Mouse (Mus musculus) cerebellum, adult 2 months (tissue): ENCODE results near the gene Prdm5.

ENCODE experiments used
- CTCF ChIP-seq: fragments of 200-500 bp; IDR thresholded peaks from 2 replicates; pipeline ENCODE4 v1.5.1; 2011; ENCODE audit warnings: low read depth, mild to moderate bottlenecking, control low read depth, low read length, moderate library complexity, borderline replicate concordance; ENCODE audit not compliant: insufficient read depth
- POLR2A ChIP-seq: fragments of 200-500 bp; IDR thresholded peaks from 2 replicates; pipeline ENCODE4 v1.6.1; 2011; ENCODE audit warnings: low read length, control low read depth, borderline replicate concordance; ENCODE audit not compliant: insufficient read depth

GRCm38 (mm10) chr6:65798390-65798789 lies 19.6 kb downstream of the Prdm5 start:
- TF ChIP-seq POLR2A: no peak
- no peak for TF ChIP-seq CTCF
